Mouse (Mus musculus): ENCODE measurements around the gene Tcap.

GRCm38 (mm10) chr11:98367863-98368186, 15.8 kb upstream of the Tcap start:
- TF ChIP-seq CTCF (conservative IDR thresholded peaks at IDR 0.05; ENCODE audit: insufficient read depth, insufficient read length, low read depth, low read length): no peak
- no peak for TF ChIP-seq POLR2A (IDR thresholded peaks at IDR 0.05; ENCODE audit: low read depth, low read length)

Data from kidney, adult 2 months (tissue).